Mouse (Mus musculus) midbrain, postnatal 0 days (tissue): ENCODE measurements at regions not wholly inside any gene's neighbourhood (a gene's known extent, or its start where the extent isn't known, plus 50 kb on each side); places are given as distances from the start of the nearest gene placed in this dataset.

Experiments
- ATAC-seq: fragments of 200-750 bp; cut with Nextera tagmentation; 2 replicates; pipeline ENCODE4 v1.8.0; 2017; ENCODE audit warnings: moderate number of reproducible peaks, mild to moderate bottlenecking, moderate TSS enrichment, moderate library complexity; ENCODE audit not compliant: low FRiP score
- DNase-seq: peaks from one replicate; pipeline ENCODE4 v3.0.0-alpha.2; 2015; ENCODE audit warnings: low spot score
- H3K27ac ChIP-seq: fragments of 300-500 bp; sonication (generic); 2 replicates; pipeline ENCODE4 v1.5.1; 2014; ENCODE audit warnings: low read depth, mild to moderate bottlenecking, low read length, mixed read lengths
- H3K27me3 ChIP-seq: fragments of 300-500 bp; sonication (generic); 2 replicates; pipeline ENCODE4 v1.6.1; 2014; ENCODE audit warnings: low read length, control low read depth, mixed read lengths; ENCODE audit not compliant: insufficient read depth
- H3K36me3 ChIP-seq: fragments of 300-500 bp; sonication (generic); 2 replicates; pipeline ENCODE4 v1.6.1; 2014; ENCODE audit warnings: low read length, control low read depth, mixed read lengths; ENCODE audit not compliant: insufficient read depth
- H3K4me1 ChIP-seq: fragments of 300-500 bp; sonication (generic); 2 replicates; pipeline ENCODE4 v1.6.1; 2014; ENCODE audit warnings: mild to moderate bottlenecking, control low read depth, antibody characterized with exemption, low read length, mixed read lengths; ENCODE audit not compliant: insufficient read depth
- H3K4me2 ChIP-seq: fragments of 300-500 bp; sonication (generic); 2 replicates; pipeline ENCODE4 v1.6.1; 2014; ENCODE audit warnings: low read depth, mild to moderate bottlenecking, low read length, mixed read lengths; ENCODE audit not compliant: poor library complexity, severe bottlenecking
- H3K4me3 ChIP-seq: fragments of 300-500 bp; sonication (generic); 2 replicates; pipeline ENCODE4 v1.5.1; 2014; ENCODE audit warnings: low read depth, mild to moderate bottlenecking, low read length, moderate library complexity
- H3K9ac ChIP-seq: fragments of 300-500 bp; sonication (generic); replicated peaks from 2 replicates; pipeline ENCODE4 v1.6.1; 2014; ENCODE audit warnings: mild to moderate bottlenecking, low read length, moderate library complexity, mixed read lengths; ENCODE audit not compliant: poor library complexity, severe bottlenecking
- H3K9me3 ChIP-seq: fragments of 300-500 bp; sonication (generic); 2 replicates; pipeline ENCODE4 v1.6.1; 2016; ENCODE audit warnings: low read length, control low read depth
- CTCF ChIP-seq: IDR thresholded peaks from 2 replicates; pipeline ENCODE4 v1.5.1; 2016; ENCODE audit warnings: antibody characterized with exemption, mild to moderate bottlenecking
- WGBS: fragments of 180-500 bp; shearing (Covaris S2); extraction: QIAGEN DNeasy Blood & Tissue Kit; methylation state at CpG from one replicate; pipeline ENCODE4 v1.1.7; 2014; 5-methylcytosine and 5-hydroxymethylcytosine counted together

DNA sequence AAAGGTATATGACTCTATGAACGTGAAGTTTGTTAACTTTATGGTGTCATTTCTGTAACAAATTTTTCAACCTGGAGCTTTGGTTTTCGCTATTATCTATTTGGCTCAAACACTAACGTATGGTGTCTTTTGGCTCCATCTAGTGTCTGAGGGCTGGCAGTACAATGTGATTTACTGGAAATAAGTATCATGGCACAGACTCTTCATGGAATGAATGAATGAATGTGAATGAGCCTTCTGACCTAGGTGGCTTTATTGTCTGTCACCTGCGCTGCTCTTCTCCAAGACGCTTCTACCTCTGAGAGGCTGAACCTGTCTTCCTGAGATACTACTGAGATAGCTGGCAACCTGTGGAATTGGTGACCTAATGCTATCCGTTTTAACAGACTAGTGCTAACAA, 87.1 kb downstream of the Gm9733 start:
- peak; percentile 94 for TF ChIP-seq CTCF
- no peak overlapping the region for H3K27ac ChIP-seq
- no peaks in the 10 kb centered on the region for H3K4me1 ChIP-seq
- no peak overlapping the region for H3K4me2 ChIP-seq
- no peak overlapping the region for H3K9ac ChIP-seq
- H3K27me3 ChIP-seq = 0 out of 2 replicates have a peak, but pooled peaks cover 3% of the 10 kb centered on the region
- 21% methylated on average over 6 of the region's 6 CpGs for WGBS
- H3K9me3 ChIP-seq = no peaks in the 10 kb centered on the region
- H3K36me3 ChIP-seq = no peaks in the 10 kb centered on the region
- ATAC-seq = peak; percentile 60
- DNase-seq = peak; percentile 81
- no peak overlapping the region for H3K4me3 ChIP-seq
